Mouse (Mus musculus) kidney, adult 2 months (tissue): Measurements from ENCODE around the gene Tbxa2r.

Source experiments
- CTCF ChIP-seq: fragments of 200-500 bp; conservative IDR thresholded peaks from 2 replicates; pipeline ENCODE4 v1.5.1; 2011; ENCODE audit warnings: low read depth, mild to moderate bottlenecking, control low read depth, low read length, moderate library complexity, mixed read lengths; ENCODE audit not compliant: insufficient read depth, insufficient read length
- POLR2A ChIP-seq: fragments of 200-500 bp; IDR thresholded peaks from one replicate; pipeline ENCODE4 v1.6.1; 2011; ENCODE audit warnings: low read depth, low read length, control low read depth

- TF ChIP-seq POLR2A (no peak), CTCF (peak; percentile 92; the same call in 1 of the 2 replicates)
Measured at GRCm38 (mm10) chr10:81292554-81293333, 35.8 kb upstream of the Tbxa2r start, which contains the start of gene Pip5k1c.
